ENCODE assay signal across 2 mouse cellular contexts in genomic region chr13:49216808-49217561, GRCm38 (mm10).
TF ChIP-seq lines count a peak whose summit lies in the region.

No protein-coding gene starts in this region.

TF ChIP-seq in CH12.LX, 34 proteins besides CTCF, POLR2A, EP300 and RAD21:
- TF ChIP-seq GABPA (IDR thresholded peaks at IDR 0.05; ENCODE audit: insufficient replicate concordance, low read depth, low read length), result no peak
- no peak for TF ChIP-seq TBP (conservative IDR thresholded peaks at IDR 0.05; ENCODE audit: low read depth, low read length)
- TF ChIP-seq SMC3 (IDR thresholded peaks at IDR 0.05; ENCODE audit: low read depth, low read length), result no peak
- TF ChIP-seq PAX5 (IDR thresholded peaks at IDR 0.05; ENCODE audit: low read length), result no peak
- TF ChIP-seq RCOR1 (conservative IDR thresholded peaks at IDR 0.05; ENCODE audit: low read depth, low read length), result no peak
- TF ChIP-seq MXI1 (IDR thresholded peaks at IDR 0.05; ENCODE audit: low read depth, low read length), result no peak
- TF ChIP-seq HCFC1 (IDR thresholded peaks at IDR 0.05; ENCODE audit: low read depth, low read length), result no peak
- TF ChIP-seq MAFK (IDR thresholded peaks at IDR 0.05; ENCODE audit: insufficient replicate concordance, low read length), result no peak
- no peak for TF ChIP-seq CHD1 (IDR thresholded peaks at IDR 0.05; ENCODE audit: low read depth, low read length)
- TF ChIP-seq POLR2AphosphoS2 (IDR thresholded peaks at IDR 0.05; ENCODE audit: low read depth, low read length), result no peak
- no peak for TF ChIP-seq USF1 (IDR thresholded peaks at IDR 0.05; ENCODE audit: low read depth, low read length)
- no peak for TF ChIP-seq ETS1 (conservative IDR thresholded peaks at IDR 0.05; ENCODE audit: low read depth, low read length)
- TF ChIP-seq ZMIZ1 (IDR thresholded peaks at IDR 0.05; ENCODE audit: low read depth, low read length), result no peak
- no peak for TF ChIP-seq NELFE (IDR thresholded peaks at IDR 0.05; ENCODE audit: low read depth, low read length)
- no peak for TF ChIP-seq USF2 (conservative IDR thresholded peaks at IDR 0.05; ENCODE audit: low read depth, low read length)
- TF ChIP-seq MAX (IDR thresholded peaks at IDR 0.05; ENCODE audit: low read length), result no peak
- no peak for TF ChIP-seq ZC3H11A (IDR thresholded peaks at IDR 0.05; ENCODE audit: low read depth, low read length)
- TF ChIP-seq ELF1 (IDR thresholded peaks at IDR 0.05; ENCODE audit: low read depth, low read length), result no peak

TF ChIP-seq in MEL, 35 proteins besides CTCF, POLR2A, EP300 and RAD21:
- TF ChIP-seq JUND (IDR thresholded peaks at IDR 0.05; ENCODE audit: low read depth, low read length) (no peak), USF1 (IDR thresholded peaks at IDR 0.05; ENCODE audit: low read depth, low read length) (no peak), SMC3 (IDR thresholded peaks at IDR 0.05; ENCODE audit: low read depth, low read length) (no peak), USF2 (IDR thresholded peaks at IDR 0.05; ENCODE audit: borderline replicate concordance in 1 of 2, insufficient read depth in 1 of 2, low read depth in 1 of 2, low read length in 2 of 2) (no peak), GABPA (IDR thresholded peaks at IDR 0.05; ENCODE audit: low read depth, low read length) (no peak), BHLHE40 (IDR thresholded peaks at IDR 0.05; ENCODE audit: borderline replicate concordance, low read depth, low read length) (no peak), MAZ (IDR thresholded peaks at IDR 0.05; ENCODE audit: low read depth, low read length) (no peak), KAT2A (conservative IDR thresholded peaks at IDR 0.05; ENCODE audit: low read depth, low read length) (no peak), ZNF384 (IDR thresholded peaks at IDR 0.05; ENCODE audit: low read depth, low read length) (no peak), POLR2AphosphoS2 (IDR thresholded peaks at IDR 0.05; ENCODE audit: low read length) (no peak), TCF12 (IDR thresholded peaks at IDR 0.05; ENCODE audit: low read depth, low read length) (no peak), TAL1 (IDR thresholded peaks at IDR 0.05; ENCODE audit: low read length) (no peak), MXI1 (IDR thresholded peaks at IDR 0.05; ENCODE audit: low read depth, low read length) (no peak), ELF1 (IDR thresholded peaks at IDR 0.05; ENCODE audit: low read depth, low read length) (no peak), MYC (IDR thresholded peaks at IDR 0.05; ENCODE audit: low read depth, low read length) (no peak), E2F4 (IDR thresholded peaks at IDR 0.05; ENCODE audit: borderline replicate concordance, low read depth, low read length) (no peak)
